Mouse (Mus musculus): ENCODE measurements around the gene Hes7. TPM values are rescaled to one million over a fixed set of nuclear protein-coding genes. Genes with fewer than 3 reads are reported as not detected.

The Hes7 gene
- total RNA-seq (2012; rRNA removed) (0.04 TPM in 1 of 2 replicates, not detected in the other), total RNA-seq (2014; rRNA removed) (not detected in 2 replicates), polyA plus RNA-seq (2012; ENCODE audit: insufficient read length, low read depth) (not detected in 2 replicates)

- no peak for DNase-seq (ENCODE audit: extremely low read depth)
- Histone ChIP-seq H3K4me1 (ENCODE audit: control insufficient read depth in 1 of 2, insufficient read depth in 2 of 2) (peaks cover 2 to 42% of the 10 kb centered on the region in 2 experiments; a peak in 2 of 4 replicates), H3K27me3 (replicated peaks) (peaks cover 62% of the 10 kb centered on the region), H3K36me3 (replicated peaks in 1 of 2; ENCODE audit: control insufficient read depth in 1 of 2, insufficient read depth in 1 of 2, low read length in 1 of 2) (no peaks in the 10 kb centered on the region), H3K4me2 (ENCODE audit: insufficient read depth, low read depth, poor library complexity, severe bottlenecking) (peak within 1 kb of the TSS; percentile 88), H3K27ac (ENCODE audit: insufficient read depth, low read depth) (no peak within 1 kb of the TSS), H3K79me2 (replicated peaks; ENCODE audit: control insufficient read depth, extremely low read depth, insufficient read depth, poor library complexity, severe bottlenecking) (no peaks in the 10 kb centered on the region), H3K9ac (ENCODE audit: insufficient read depth, low read depth) (no peak within 1 kb of the TSS), H3K9me3 (replicated peaks; ENCODE audit: low read length) (no peaks in the 10 kb centered on the region), H3K4me3 (replicated peaks in 1 of 3; ENCODE audit: low read depth in 2 of 3, low read length in 2 of 3, poor library complexity in 1 of 3) (peak within 1 kb of the TSS; percentile 22 to 76 (median 69))
- dilution Hi-C loops (cut with MboI; ENCODE audit: extremely low pct_ligation_motif_present, extremely low pct_unique_long_range_greater_than_20kb, low sequenced_read_pairs), result no loop called here
- TF ChIP-seq POLR2A (IDR thresholded peaks at IDR 0.05; ENCODE audit: low read depth, low read length), result no peak
- 0 out of 2 replicates have a peak, but pooled peaks have one; percentile 26 for TF ChIP-seq NELFE (IDR thresholded peaks at IDR 0.05; ENCODE audit: low read depth, low read length)
- 0 out of 2 replicates have a peak, but pooled peaks have one; percentile 30 for TF ChIP-seq MAZ (IDR thresholded peaks at IDR 0.05; ENCODE audit: low read depth, low read length)
- in situ Hi-C loops (cut with MboI; ENCODE audit: low pct_ligation_motif_present, low pct_unique_long_range_greater_than_20kb, low sequenced_read_pairs), result no loop called here
These were observed at the start of gene Hes7 for GRCm38 (mm10) chr11:69120221-69121000. Gene Hes7 (plus strand): TSS chr11:69120404.

- dilution Hi-C loops (cut with MboI; ENCODE audit: extremely low pct_ligation_motif_present, extremely low pct_unique_long_range_greater_than_20kb, low sequenced_read_pairs), result no loop called here
- Histone ChIP-seq H3K9ac (ENCODE audit: insufficient read depth, low read depth) (peak within 1 kb of the TSS; percentile 88), H3K4me1 (ENCODE audit: control insufficient read depth in 1 of 2, insufficient read depth in 2 of 2) (peaks cover 17 to 45% of the 10 kb centered on the region in 2 experiments), H3K27ac (ENCODE audit: insufficient read depth, low read depth) (peak within 1 kb of the TSS; percentile 59), H3K4me2 (ENCODE audit: insufficient read depth, low read depth, poor library complexity, severe bottlenecking) (peak within 1 kb of the TSS; percentile 85), H3K36me3 (replicated peaks in 1 of 2; ENCODE audit: control insufficient read depth in 1 of 2, insufficient read depth in 1 of 2, low read length in 1 of 2) (no peaks in the 10 kb centered on the region), H3K9me3 (replicated peaks; ENCODE audit: low read length) (no peaks in the 10 kb centered on the region), H3K79me2 (replicated peaks; ENCODE audit: control insufficient read depth, extremely low read depth, insufficient read depth, poor library complexity, severe bottlenecking) (no peaks in the 10 kb centered on the region), H3K4me3 (replicated peaks in 1 of 3; ENCODE audit: low read depth in 2 of 3, low read length in 2 of 3, poor library complexity in 1 of 3) (peak within 1 kb of the TSS; percentile 56 to 73 (median 72)), H3K27me3 (replicated peaks) (peaks cover 3% of the 10 kb centered on the region)
- peak; percentile 97 for DNase-seq (ENCODE audit: extremely low read depth)
- in situ Hi-C loops (cut with MboI; ENCODE audit: low pct_ligation_motif_present, low pct_unique_long_range_greater_than_20kb, low sequenced_read_pairs), result no loop called here
- no peak for TF ChIP-seq RAD21 (IDR thresholded peaks at IDR 0.05; ENCODE audit: low read depth, low read length)
- no peak for TF ChIP-seq MAFK (IDR thresholded peaks at IDR 0.05; ENCODE audit: insufficient replicate concordance, low read length)
- peak; percentile 88 for TF ChIP-seq MAX (IDR thresholded peaks at IDR 0.05; ENCODE audit: low read length)
- peak; percentile 64 for TF ChIP-seq HCFC1 (IDR thresholded peaks at IDR 0.05; ENCODE audit: low read depth, low read length)
- peak; percentile 100 for TF ChIP-seq CHD2 (IDR thresholded peaks at IDR 0.05; ENCODE audit: low read length)
- TF ChIP-seq E2F4 (IDR thresholded peaks at IDR 0.05; ENCODE audit: insufficient replicate concordance, low read depth, low read length), result peak; percentile 92; the same call in 1 of the 2 replicates
- TF ChIP-seq MYC (IDR thresholded peaks at IDR 0.05; ENCODE audit: low read depth, low read length), result peak; percentile 94
- TF ChIP-seq USF2 (conservative IDR thresholded peaks at IDR 0.05; ENCODE audit: low read depth, low read length), result no peak
- no peak for TF ChIP-seq USF1 (IDR thresholded peaks at IDR 0.05; ENCODE audit: low read depth, low read length)
- TF ChIP-seq CTCF (conservative IDR thresholded peaks at IDR 0.05 in 1 of 2, IDR thresholded peaks at IDR 0.05 in 1 of 2; ENCODE audit: low read depth in 2 of 2, low read length in 2 of 2), result no peak
- TF ChIP-seq EP300 (IDR thresholded peaks at IDR 0.05; ENCODE audit: low read length), result no peak
- no peak; the same call in 1 of the 2 replicates for TF ChIP-seq IRF4 (IDR thresholded peaks at IDR 0.05; ENCODE audit: low read depth, low read length)
- TF ChIP-seq JUND (conservative IDR thresholded peaks at IDR 0.05; ENCODE audit: low read depth, low read length), result no peak
- TF ChIP-seq ELF1 (IDR thresholded peaks at IDR 0.05; ENCODE audit: low read depth, low read length), result peak; percentile 8; the same call in 1 of the 2 replicates
- TF ChIP-seq UBTF (IDR thresholded peaks at IDR 0.05; ENCODE audit: low read depth, low read length), result 0 out of 2 replicates have a peak, but pooled peaks have one; percentile 0
- TF ChIP-seq ETS1 (conservative IDR thresholded peaks at IDR 0.05; ENCODE audit: low read depth, low read length), result no peak; the same call in 1 of the 2 replicates
- TF ChIP-seq ZC3H11A (IDR thresholded peaks at IDR 0.05; ENCODE audit: low read depth, low read length), result no peak
- no peak for TF ChIP-seq RCOR1 (conservative IDR thresholded peaks at IDR 0.05; ENCODE audit: low read depth, low read length)
- no peak for TF ChIP-seq MAZ (IDR thresholded peaks at IDR 0.05; ENCODE audit: low read depth, low read length)
- peak; percentile 65 for TF ChIP-seq BHLHE40 (IDR thresholded peaks at IDR 0.05; ENCODE audit: low read depth, low read length)
- TF ChIP-seq NRF1 (IDR thresholded peaks at IDR 0.05; ENCODE audit: low read depth, low read length), result peak; percentile 89
- peak; percentile 98 for TF ChIP-seq SIN3A (IDR thresholded peaks at IDR 0.05; ENCODE audit: low read length)
- TF ChIP-seq MXI1 (IDR thresholded peaks at IDR 0.05; ENCODE audit: low read depth, low read length), result peak; percentile 99
- peak; percentile 97 for TF ChIP-seq POLR2A (IDR thresholded peaks at IDR 0.05; ENCODE audit: low read depth, low read length)
- TF ChIP-seq PAX5 (IDR thresholded peaks at IDR 0.05; ENCODE audit: low read length), result no peak
- TF ChIP-seq ZKSCAN1 (IDR thresholded peaks at IDR 0.05; ENCODE audit: borderline replicate concordance, low read depth, low read length), result no peak
- no peak for TF ChIP-seq JUN (IDR thresholded peaks at IDR 0.05; ENCODE audit: insufficient read depth, low read depth, low read length)
- TF ChIP-seq GABPA (IDR thresholded peaks at IDR 0.05; ENCODE audit: insufficient replicate concordance, low read depth, low read length), result no peak
These were observed 49.5 kb upstream of the Hes7 start, which contains the start of gene Tmem107 for GRCm38 (mm10) chr11:69070590-69071222. Gene Tmem107 (plus strand): TSS chr11:69070806.
